Mouse (Mus musculus) olfactory bulb, adult 2 months (tissue): ENCODE measurements around the gene Pcdh19.

ENCODE experiments used
- CTCF ChIP-seq: fragments of 200-500 bp; IDR thresholded peaks from 2 replicates; pipeline ENCODE4 v1.5.1; 2012; ENCODE audit warnings: low read depth, mild to moderate bottlenecking, low read length, moderate library complexity; ENCODE audit not compliant: insufficient read depth
- POLR2A ChIP-seq: fragments of 200-500 bp; IDR thresholded peaks from 2 replicates; pipeline ENCODE4 v1.6.1; 2012; ENCODE audit warnings: mild to moderate bottlenecking, low read depth, low read length, moderate library complexity; ENCODE audit not compliant: insufficient read depth

DNA sequence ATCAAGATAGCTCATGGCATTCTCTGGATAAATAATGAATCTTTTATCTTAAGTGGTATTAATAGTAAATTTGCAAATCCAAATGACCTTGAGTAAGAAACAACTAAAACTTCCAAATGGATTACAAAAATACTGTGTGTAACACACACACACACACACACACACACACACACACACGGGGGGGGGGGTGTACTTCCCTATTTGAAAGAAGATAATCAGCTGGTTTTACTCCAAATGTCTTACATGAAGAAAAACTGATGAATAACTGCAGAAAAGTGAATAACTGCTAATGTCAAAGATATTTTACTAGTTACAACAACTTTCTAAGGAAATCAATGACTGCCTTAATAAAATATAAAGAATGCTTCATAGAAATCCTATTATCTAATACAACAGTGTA is 70.6 kb downstream of the Pcdh19 start:
- no peak for TF ChIP-seq CTCF
- no peak for TF ChIP-seq POLR2A
